27 mouse cellular contexts compared by ENCODE assay signal in genomic region chr11:102369263-102369662, GRCm38 (mm10). TPM values are rescaled to one million over a fixed set of nuclear protein-coding genes. Genes with fewer than 3 reads are reported as not detected.
DNase-seq lines count a peak whose midpoint lies in the region; ATAC-seq and TF ChIP-seq lines count a peak whose summit lies in the region.
"Had no signal": no experiment of that assay in that cellular context is flagged by ENCODE, and none has a peak within 500 bp of the region (broad histone marks: within the 10 kb centered on the region; RNA-seq: fewer than 3 reads in every experiment).

No protein-coding gene starts in this region.

- H3K27ac ChIP-seq in liver, postnatal 0 days (ENCODE audit: low read depth) = peak overlapping the region; percentile 55
- H3K27ac ChIP-seq: embryonic facial prominence, embryonic 12.5 days; forebrain, embryonic 13.5 days; heart, embryonic 15.5 days; hindbrain, embryonic 15.5 days; left cerebral cortex, adult 2 months; limb, embryonic 15.5 days; macrophage; midbrain, embryonic 15.5 days; neural tube, embryonic 12.5 days had no signal

- H3K4me1 ChIP-seq in erythroblast, embryonic 14.5 days (ENCODE audit: control insufficient read depth) = peaks cover 87% of the 10 kb centered on the region
- peaks cover 41% of the 10 kb centered on the region for H3K4me1 ChIP-seq in liver, postnatal 0 days (ENCODE audit: insufficient read depth)
- H3K4me1 ChIP-seq: embryonic facial prominence, embryonic 12.5 days; forebrain, embryonic 13.5 days; heart, embryonic 15.5 days; hindbrain, embryonic 15.5 days; limb, embryonic 15.5 days; midbrain, embryonic 15.5 days; neural tube, embryonic 12.5 days had no signal

- peaks cover 10% of the 10 kb centered on the region for H3K27me3 ChIP-seq in erythroblast, embryonic 14.5 days (ENCODE audit: control insufficient read depth)
- H3K27me3 ChIP-seq in liver, postnatal 0 days (ENCODE audit: insufficient read depth, low read length) = peaks cover 6% of the 10 kb centered on the region
- H3K27me3 ChIP-seq: forebrain, embryonic 13.5 days; hindbrain, embryonic 15.5 days; midbrain, embryonic 15.5 days; neural tube, embryonic 12.5 days had no signal

- TF ChIP-seq EP300 in liver, postnatal 0 days (IDR thresholded peaks at IDR 0.05; ENCODE audit: low read depth) = no peak

- peak; percentile 58 for DNase-seq in kidney, adult 18-20 months
- DNase-seq in kidney, postnatal 10 days = no peak
- peak; percentile 72 to 74 for DNase-seq in kidney, postnatal 36 days
- no peak for DNase-seq in liver, postnatal 0 days
- DNase-seq in gastrocnemius, postnatal 25 days = no peak
- DNase-seq: adrenal gland, postnatal 14 days; cerebellum, adult 2 months; cerebellum, postnatal 25 days; heart, postnatal 4 days; left cerebral cortex, postnatal 4 days; retina, postnatal 1 day; right cerebral cortex, postnatal 25 days; thymus, postnatal 36 days had no signal

- WGBS in liver, postnatal 0 days (ENCODE audit: insufficient replicate concordance) = 74% methylated on average over 4 of the region's 4 CpGs

- TF ChIP-seq CTCF in liver, postnatal 0 days (IDR thresholded peaks at IDR 0.05; ENCODE audit: low read depth) = no peak

- H3K36me3 ChIP-seq in erythroblast, embryonic 14.5 days (ENCODE audit: control insufficient read depth) = peaks cover 58% of the 10 kb centered on the region
- no peaks in the 10 kb centered on the region for H3K36me3 ChIP-seq in liver, postnatal 0 days (replicated peaks; ENCODE audit: insufficient read depth, low read length)
- H3K36me3 ChIP-seq: embryonic facial prominence, embryonic 12.5 days; heart, embryonic 15.5 days; hindbrain, embryonic 15.5 days; limb, embryonic 15.5 days; midbrain, embryonic 15.5 days; neural tube, embryonic 12.5 days had no signal

- no peaks in the 10 kb centered on the region for H3K9me3 ChIP-seq in erythroblast, embryonic 14.5 days (ENCODE audit: control insufficient read depth, low read length)
- no peaks in the 10 kb centered on the region for H3K9me3 ChIP-seq in liver, postnatal 0 days (ENCODE audit: low read length)
- H3K9me3 ChIP-seq: embryonic facial prominence, embryonic 12.5 days; forebrain, embryonic 13.5 days; heart, embryonic 15.5 days; hindbrain, embryonic 15.5 days; limb, embryonic 15.5 days; midbrain, embryonic 15.5 days; neural tube, embryonic 12.5 days had no signal

- peak overlapping the region; percentile 43 for H3K9ac ChIP-seq in liver, postnatal 0 days (replicated peaks)
- H3K9ac ChIP-seq: embryonic facial prominence, embryonic 12.5 days; forebrain, embryonic 13.5 days; heart, embryonic 15.5 days; hindbrain, embryonic 15.5 days; limb, embryonic 15.5 days; midbrain, embryonic 15.5 days; neural tube, embryonic 12.5 days had no signal

- peak overlapping the region; percentile 3 for H3K4me3 ChIP-seq in erythroblast, embryonic 14.5 days (replicated peaks)
- no peak overlapping the region for H3K4me3 ChIP-seq in liver, postnatal 0 days (ENCODE audit: low read depth, low read length)
- H3K4me3 ChIP-seq: embryonic facial prominence, embryonic 12.5 days; forebrain, embryonic 13.5 days; heart, embryonic 15.5 days; hindbrain, embryonic 15.5 days; left cerebral cortex, adult 2 months; limb, embryonic 15.5 days; midbrain, embryonic 15.5 days; neural tube, embryonic 12.5 days had no signal

- no peak overlapping the region for H3K4me2 ChIP-seq in liver, postnatal 0 days (ENCODE audit: low read depth, low read length)
- H3K4me2 ChIP-seq: embryonic facial prominence, embryonic 12.5 days; forebrain, embryonic 13.5 days; heart, embryonic 15.5 days; hindbrain, embryonic 15.5 days; limb, embryonic 15.5 days; midbrain, embryonic 15.5 days; neural tube, embryonic 12.5 days had no signal

- no peak for ATAC-seq in erythroblast, adult 5-6 weeks (replicated peaks; ENCODE audit: low FRiP score, poor library complexity, severe bottlenecking)
- ATAC-seq in liver, postnatal 0 days = no peak
- ATAC-seq: activated CD4-positive, CD25-positive, alpha-beta regulatory T cell, adult 4 months; forebrain, embryonic 13.5 days; lung, postnatal 0 days; midbrain, embryonic 15.5 days had no signal

RNA-seq across cellular contexts. Expression of gene Slc4a1, which starts 3.3 kb away (rescaled TPM):
- polyA plus RNA-seq in erythroblast, embryonic 14.5 days (2012) = 575 and 672 TPM in 2 replicates
- total RNA-seq in erythroblast, adult 5-6 weeks (2015; ENCODE audit: low replicate concordance) = 4,977 and 5,433 TPM in 2 replicates
- total RNA-seq in erythroblast, adult 5-6 weeks (2017; ENCODE audit: low replicate concordance) = 6,454 and 7,565 TPM in 2 replicates
- 311 and 329 TPM in 2 replicates for polyA plus RNA-seq in liver, postnatal 0 days (2015; fragmentation: Nextera tagmentation; extraction: Ambion mirVana)
- under 1 TPM; 0.08 to 0.56 TPM for total RNA-seq in gastrocnemius, postnatal 25 days (2021)
- polyA plus RNA-seq: macrophage had no signal

RNA-seq across cellular contexts. Expression of gene Rundc3a, which starts 23.9 kb away (rescaled TPM):
- 1.8 and 2.1 TPM in 2 replicates for polyA plus RNA-seq in erythroblast, embryonic 14.5 days (2012)
- 3.1 TPM in 1 of 2 replicates, not detected in the other for total RNA-seq in erythroblast, adult 5-6 weeks (2015; ENCODE audit: low replicate concordance)
- 2.7 and 7.5 TPM in 2 replicates for total RNA-seq in erythroblast, adult 5-6 weeks (2017; ENCODE audit: low replicate concordance)
- 1.8 and 2.4 TPM in 2 replicates for polyA plus RNA-seq in liver, postnatal 0 days (2015; fragmentation: Nextera tagmentation; extraction: Ambion mirVana)
- under 1 TPM in 1 of 2 experiments, not detected in 1; 0.35 TPM for total RNA-seq in gastrocnemius, postnatal 25 days (2021)
- total RNA-seq: gastrocnemius, adult 18-20 months had no signal

RNA-seq across cellular contexts. Expression of gene Slc25a39, which starts 38.5 kb away (rescaled TPM):
- 579 and 725 TPM in 2 replicates for polyA plus RNA-seq in erythroblast, embryonic 14.5 days (2012)
- total RNA-seq in erythroblast, adult 5-6 weeks (2015; ENCODE audit: low replicate concordance) = 461 and 462 TPM in 2 replicates
- total RNA-seq in erythroblast, adult 5-6 weeks (2017; ENCODE audit: low replicate concordance) = 236 and 290 TPM in 2 replicates
- polyA plus RNA-seq in liver, postnatal 0 days (2015; fragmentation: Nextera tagmentation; extraction: Ambion mirVana) = 510 and 522 TPM in 2 replicates
- 10 to 100 TPM; 54.4 to 76.1 TPM for total RNA-seq in gastrocnemius, postnatal 25 days (2021)

RNA-seq across cellular contexts. Expression of gene Ubtf, which starts 49.7 kb away (rescaled TPM):
- 10.3 and 12.3 TPM in 2 replicates for polyA plus RNA-seq in erythroblast, embryonic 14.5 days (2012)
- 19.0 and 22.8 TPM in 2 replicates for total RNA-seq in erythroblast, adult 5-6 weeks (2015; ENCODE audit: low replicate concordance)
- total RNA-seq in erythroblast, adult 5-6 weeks (2017; ENCODE audit: low replicate concordance) = 119 and 258 TPM in 2 replicates
- polyA plus RNA-seq in liver, postnatal 0 days (2015; fragmentation: Nextera tagmentation; extraction: Ambion mirVana) = 32.4 and 32.5 TPM in 2 replicates
- total RNA-seq in gastrocnemius, postnatal 25 days (2021) = 10 to 100 TPM; 36.6 to 37.8 TPM

Comparison
In these comparisons a context has a peak if more than half of its experiments do, and no peak if none do; other contexts are left out.
1. DNase-seq: peak in kidney, adult 18-20 months (single experiment) and kidney, postnatal 36 days (2 of 2); none in kidney, postnatal 10 days (single experiment), liver, postnatal 0 days (single experiment) and gastrocnemius, postnatal 25 days (single experiment).
2. RNA of gene Slc4a1, which starts 3.3 kb away (total RNA-seq): 4,977 to 7,565 TPM in erythroblast, adult 5-6 weeks; 0.08 to 0.56 TPM in gastrocnemius, postnatal 25 days; every median in the first group is over 1,000 times any median in the second.